Mouse (Mus musculus) right cerebral cortex, adult 2 months (tissue): Measurements from ENCODE around the gene Gm27179.
"Not testable (repeated sequence)": the region's sequence is repeated elsewhere in the genome, so short reads cannot be mapped to it uniquely, and the experiment has no call there.

ENCODE experiments used
- DNase-seq, 2 experiments: peaks; one replicate each; pipeline ENCODE4 v3.0.0; 2021 to 2022; ENCODE audit warnings: low spot score in 2 of 2

Gene Gm27179

DNA sequence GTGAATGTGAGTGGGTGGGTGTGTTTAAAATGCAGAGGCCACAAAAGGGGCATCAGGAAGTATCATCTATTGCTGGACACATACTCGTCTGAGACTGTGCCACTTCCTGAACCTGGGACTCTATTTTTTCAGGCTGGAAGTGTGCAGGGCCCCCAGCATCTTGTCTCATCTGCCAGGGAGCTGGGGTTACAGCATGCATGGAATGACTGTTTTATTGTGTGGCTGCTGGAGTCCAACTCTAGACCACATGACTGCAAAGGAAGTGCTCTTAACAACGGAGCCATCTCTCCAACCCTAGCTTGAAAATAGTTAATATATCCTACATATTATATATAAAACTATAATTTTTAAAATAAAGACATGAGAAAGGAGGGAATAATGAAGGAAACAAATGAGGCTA is 39.0 kb downstream of the Gm27179 start:
- not testable (repeated sequence) for DNase-seq

DNA sequence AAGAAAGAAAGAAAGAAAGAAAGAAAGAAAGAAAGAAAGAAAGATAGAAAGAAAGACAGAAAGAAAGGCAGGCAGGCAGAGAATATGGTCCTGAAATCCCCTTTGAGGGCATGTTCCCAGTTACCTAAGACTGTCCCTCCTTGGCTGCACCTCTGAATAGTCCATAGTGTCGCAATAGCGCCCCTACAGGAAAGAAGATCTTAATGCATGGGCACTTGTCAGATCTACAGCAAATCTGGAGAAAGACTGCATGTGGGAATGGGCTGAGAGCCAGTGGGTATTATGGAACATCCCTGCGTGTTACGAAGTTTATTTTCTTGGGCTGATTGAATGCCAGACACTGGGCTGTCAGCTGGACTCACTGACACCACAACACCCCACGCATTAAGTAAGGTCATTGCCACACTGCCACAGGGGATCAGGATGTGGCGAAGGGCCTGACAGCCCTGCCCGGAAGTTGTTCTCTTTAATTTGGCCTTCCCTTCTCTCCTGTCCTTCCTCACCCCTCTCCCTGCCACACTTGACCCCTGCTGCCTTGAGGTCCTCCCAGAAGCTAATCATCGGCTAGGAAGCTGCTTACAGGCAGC is 42.1 kb downstream of the Gm27179 start:
- not testable (repeated sequence) for DNase-seq

DNA sequence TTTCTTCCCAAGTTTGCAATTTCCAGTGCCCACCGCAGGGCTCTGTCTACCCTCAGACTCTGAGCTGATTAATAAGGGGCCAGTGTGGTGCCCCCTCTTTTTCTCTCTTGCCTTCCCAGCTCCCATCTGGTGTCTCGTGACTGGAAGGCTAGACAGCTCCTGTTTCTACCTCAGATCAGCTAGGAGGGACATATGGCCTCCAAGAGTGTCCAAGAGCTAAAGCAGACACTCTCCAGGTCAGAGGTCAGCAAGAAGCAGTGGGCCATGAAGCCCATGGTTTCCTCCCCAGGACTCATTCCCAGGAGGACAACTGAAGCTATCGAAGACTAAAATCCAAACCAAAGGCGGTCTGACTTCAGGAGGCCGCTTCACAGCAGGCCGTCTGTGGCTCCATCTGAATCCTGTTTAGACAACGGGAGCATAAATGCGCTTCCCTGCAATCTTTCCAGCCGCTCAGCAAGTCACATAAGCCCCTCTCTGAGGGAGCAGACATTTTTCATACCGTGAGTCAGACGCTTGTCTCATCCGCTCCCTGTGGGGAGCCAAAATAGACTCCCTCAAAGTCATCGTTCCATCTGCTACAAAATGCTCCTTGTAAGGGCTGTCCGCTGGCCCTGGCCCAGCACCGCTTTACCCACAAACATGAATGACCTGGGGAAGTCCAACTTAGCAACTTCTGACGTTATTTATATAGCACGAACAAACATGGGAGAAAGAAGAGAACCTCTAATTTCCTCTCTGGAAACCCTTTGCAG is 44.6 kb downstream of the Gm27179 start:
- DNase-seq: not testable (repeated sequence)

DNA sequence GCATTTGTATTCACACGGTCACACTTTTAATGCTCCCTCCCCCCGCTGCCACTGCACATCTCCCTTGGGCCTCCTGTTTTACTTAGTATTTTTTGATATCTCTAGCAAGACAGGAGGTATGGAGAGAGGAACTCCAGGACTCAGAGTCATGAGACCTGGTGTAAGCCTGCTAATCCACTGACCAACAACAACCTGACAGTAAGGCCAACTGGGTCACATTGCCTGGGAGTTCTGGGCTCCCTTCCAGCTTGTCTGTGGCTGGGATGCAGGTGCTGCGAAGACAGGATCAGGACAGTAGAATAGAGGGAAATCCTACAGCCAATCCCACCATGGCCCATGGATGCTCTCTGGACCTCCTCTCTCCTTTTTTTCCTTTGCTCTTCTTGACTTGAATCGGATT is 47.9 kb downstream of the Gm27179 start:
- DNase-seq: not testable (repeated sequence)
